Mouse (Mus musculus) cerebellum, postnatal 25 days (tissue): ENCODE data around the gene Slc43a3.

Experiments
- DNase-seq, 2 experiments: peaks; one replicate each; pipeline ENCODE4 v3.0.0; 2021; ENCODE audit warnings: mixed read lengths in 2 of 2

Gene Slc43a3

GRCm38 (mm10) chr2:84996376-84996775 lies 60.0 kb downstream of the Slc43a3 start:
- DNase-seq, result no peak

- DNase-seq, result no peak
Observed at GRCm38 (mm10) chr2:84999486-85000181, 63.3 kb downstream of the Slc43a3 start.

- DNase-seq, result no peak
Observed at GRCm38 (mm10) chr2:85001497-85001896, 65.1 kb downstream of the Slc43a3 start.

GRCm38 (mm10) chr2:85002575-85002974 lies 66.2 kb downstream of the Slc43a3 start:
- DNase-seq, result no peak

- no peak for DNase-seq
Observed at GRCm38 (mm10) chr2:85004341-85004740, 68.0 kb downstream of the Slc43a3 start.

- DNase-seq, result no peak
Observed at GRCm38 (mm10) chr2:85006600-85006999, 70.2 kb downstream of the Slc43a3 start.

- peak in 1 of 2 experiments; percentile 10 for DNase-seq
Observed at GRCm38 (mm10) chr2:85007729-85008128, 71.3 kb downstream of the Slc43a3 start.
